Mouse (Mus musculus): ENCODE results near the gene Ddi1.

- TF ChIP-seq E2F4 (IDR thresholded peaks at IDR 0.05; ENCODE audit: insufficient replicate concordance, low read depth, low read length), result no peak
- no peak for TF ChIP-seq EP300 (IDR thresholded peaks at IDR 0.05; ENCODE audit: low read length)
- TF ChIP-seq ZMIZ1 (IDR thresholded peaks at IDR 0.05; ENCODE audit: low read depth, low read length), result no peak
- no peak for TF ChIP-seq TCF12 (IDR thresholded peaks at IDR 0.05; ENCODE audit: low read depth, low read length)
- no peak for TF ChIP-seq GABPA (IDR thresholded peaks at IDR 0.05; ENCODE audit: insufficient replicate concordance, low read depth, low read length)
- no peak for TF ChIP-seq ZNF384 (IDR thresholded peaks at IDR 0.05; ENCODE audit: low read depth, low read length)
- no peak for TF ChIP-seq CTCF (conservative IDR thresholded peaks at IDR 0.05 in 1 of 2, IDR thresholded peaks at IDR 0.05 in 1 of 2; ENCODE audit: low read depth in 2 of 2, low read length in 2 of 2)
- TF ChIP-seq MAX (IDR thresholded peaks at IDR 0.05; ENCODE audit: low read length), result no peak
- no peak for TF ChIP-seq CHD1 (IDR thresholded peaks at IDR 0.05; ENCODE audit: low read depth, low read length)
- no peak for TF ChIP-seq RAD21 (IDR thresholded peaks at IDR 0.05; ENCODE audit: low read depth, low read length)
Observed at GRCm38 (mm10) chr9:6277526-6277925, 7.9 kb upstream of the Ddi1 start.
